Mouse (Mus musculus) hindbrain, embryonic 11.5 days (tissue): ENCODE measurements around the gene Cyp2j5. TPM values are rescaled to one million over a fixed set of nuclear protein-coding genes. Genes with fewer than 3 reads are reported as not detected.
A peak's percentile ranks its signal among the peaks of the same experiment; 100 is the strongest.

Experiments used
- ATAC-seq: fragments of 200-750 bp; cut with Nextera tagmentation; 2 replicates; pipeline ENCODE4 v1.8.0; 2017; ENCODE audit warnings: mild to moderate bottlenecking, moderate TSS enrichment, moderate library complexity; ENCODE audit not compliant: low FRiP score
- DNase-seq: peaks from one replicate; pipeline ENCODE4 v3.0.0-alpha.2; 2015; ENCODE audit warnings: low spot score
- H3K27ac ChIP-seq: fragments of 300-500 bp; sonication (generic); 2 replicates; pipeline ENCODE4 v1.5.1; 2014; ENCODE audit warnings: mild to moderate bottlenecking, low read depth, low read length
- H3K27me3 ChIP-seq: fragments of 300-500 bp; sonication (generic); 2 replicates; pipeline ENCODE4 v1.6.1; 2014; ENCODE audit warnings: mild to moderate bottlenecking, low read length, moderate library complexity, mixed read lengths; ENCODE audit not compliant: control insufficient read depth, insufficient read depth
- H3K36me3 ChIP-seq: fragments of 300-500 bp; sonication (generic); 2 replicates; pipeline ENCODE4 v1.6.1; 2014; ENCODE audit warnings: mild to moderate bottlenecking, low read length, moderate library complexity, mixed read lengths; ENCODE audit not compliant: control insufficient read depth, insufficient read depth
- H3K4me1 ChIP-seq: fragments of 300-500 bp; sonication (generic); replicated peaks from 2 replicates; pipeline ENCODE4 v1.6.1; 2014; ENCODE audit warnings: low read length, mixed read lengths; ENCODE audit not compliant: control insufficient read depth, insufficient read depth
- H3K4me2 ChIP-seq: fragments of 300-500 bp; sonication (generic); replicated peaks from 2 replicates; pipeline ENCODE4 v1.6.1; 2014; ENCODE audit warnings: mild to moderate bottlenecking, low read depth, low read length
- H3K4me3 ChIP-seq: fragments of 300-500 bp; sonication (generic); 2 replicates; pipeline ENCODE4 v1.5.1; 2014; ENCODE audit warnings: low read depth, low read length
- H3K9ac ChIP-seq: fragments of 300-500 bp; sonication (generic); 2 replicates; pipeline ENCODE4 v1.6.1; 2014; ENCODE audit warnings: low read depth, low read length
- H3K9me3 ChIP-seq: fragments of 300-500 bp; sonication (generic); 2 replicates; pipeline ENCODE4 v1.6.1; 2016; ENCODE audit warnings: low read length; ENCODE audit not compliant: control insufficient read depth
- WGBS: fragments of 180-500 bp; shearing (Covaris S2); extraction: QIAGEN DNeasy Blood & Tissue Kit; methylation state at CpG from one replicate; pipeline ENCODE4 v1.1.7; 2014; 5-methylcytosine and 5-hydroxymethylcytosine counted together
- polyA plus RNA-seq: library from polyadenylated mRNA; unstranded; fragments of >200 nt; fragmentation: Nextera tagmentation; extraction: Ambion mirVana; gene quantifications from 2 replicates; pipeline ENCODE4 v1.2.1, GENCODE M21; 2014

The Cyp2j5 gene
- polyA plus RNA-seq, result not detected in 2 replicates

GRCm38 (mm10) chr4:96663991-96664390 lies at the start of gene Cyp2j5:
TSS of gene Cyp2j5 (minus strand) at chr4:96664154.
- no peak for ATAC-seq
- 90% methylated on average over 2 of the region's 2 CpGs for WGBS
- Histone ChIP-seq H3K36me3 (no peaks in the 10 kb centered on the region), H3K9ac (no peak within 1 kb of the TSS), H3K27me3 (no peaks in the 10 kb centered on the region), H3K4me1 (no peaks in the 10 kb centered on the region), H3K4me2 (no peak within 1 kb of the TSS), H3K4me3 (no peak within 1 kb of the TSS), H3K27ac (no peak within 1 kb of the TSS), H3K9me3 (no peaks in the 10 kb centered on the region)
- no peak for DNase-seq

DNA sequence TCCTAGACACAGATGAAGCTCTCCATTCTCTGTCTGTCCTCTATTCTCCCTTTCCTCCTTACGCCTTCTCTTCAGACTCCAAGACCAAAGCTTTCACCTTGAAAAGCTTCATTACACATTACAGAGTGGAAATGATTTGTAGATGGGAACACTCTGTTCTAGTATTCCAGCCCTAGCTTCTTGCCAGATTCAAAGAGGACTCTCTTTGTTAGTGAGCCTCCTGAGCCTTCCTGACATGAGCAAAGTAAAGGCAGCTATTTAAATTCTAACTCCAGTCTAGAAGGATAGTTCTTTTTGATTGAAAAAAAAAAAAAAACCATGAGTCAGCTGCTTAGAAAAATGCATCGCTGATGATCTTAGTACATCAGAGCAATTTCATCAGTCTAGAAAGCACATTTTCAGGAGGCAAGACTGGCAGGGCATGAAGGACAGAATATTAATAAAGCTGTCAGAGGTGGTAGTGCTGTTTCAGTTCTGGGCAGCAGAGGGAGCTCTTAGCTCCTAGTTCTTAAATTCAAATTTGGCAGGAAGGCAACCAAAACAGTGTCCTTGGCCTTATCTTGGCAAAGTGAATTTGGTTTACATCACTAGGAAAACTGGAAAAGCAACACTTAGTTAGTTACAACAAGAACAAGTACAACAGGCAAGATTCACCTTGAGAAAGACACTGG lies 41.5 kb upstream of the Cyp2j5 start:
- Histone ChIP-seq H3K4me1 (no peaks in the 10 kb centered on the region), H3K36me3 (no peaks in the 10 kb centered on the region), H3K4me3 (no peak overlapping the region), H3K27ac (no peak overlapping the region), H3K27me3 (no peaks in the 10 kb centered on the region), H3K4me2 (no peak overlapping the region), H3K9me3 (no peaks in the 10 kb centered on the region), H3K9ac (no peak overlapping the region)
- 66% methylated on average over 2 of the region's 2 CpGs for WGBS
- no peak for ATAC-seq
- DNase-seq, result peak; percentile 75

GRCm38 (mm10) chr4:96698218-96698561 lies 34.2 kb upstream of the Cyp2j5 start:
- Histone ChIP-seq H3K4me1 (no peaks in the 10 kb centered on the region), H3K27ac (no peak overlapping the region), H3K27me3 (no peaks in the 10 kb centered on the region), H3K4me3 (no peak overlapping the region), H3K9me3 (no peaks in the 10 kb centered on the region), H3K36me3 (no peaks in the 10 kb centered on the region), H3K4me2 (no peak overlapping the region), H3K9ac (no peak overlapping the region)
- no peak; the same call in 1 of the 2 replicates for ATAC-seq
- DNase-seq, result no peak
- WGBS, result 73% methylated on average over 5 of the region's 5 CpGs

- H3K27me3 ChIP-seq, result no peaks in the 10 kb centered on the region
- ATAC-seq (peak; percentile 81), DNase-seq (peak; percentile 46)
- H3K9ac ChIP-seq, result no peak overlapping the region
- H3K4me3 ChIP-seq, result no peak overlapping the region
- WGBS, result 60% methylated on average over 15 of the region's 15 CpGs
- no peaks in the 10 kb centered on the region for H3K36me3 ChIP-seq
- no peak overlapping the region for H3K4me2 ChIP-seq
- H3K4me1 ChIP-seq, result no peaks in the 10 kb centered on the region
- no peak overlapping the region for H3K27ac ChIP-seq
- no peaks in the 10 kb centered on the region for H3K9me3 ChIP-seq
Observed at GRCm38 (mm10) chr4:96697511-96698217, 33.7 kb upstream of the Cyp2j5 start.

DNA sequence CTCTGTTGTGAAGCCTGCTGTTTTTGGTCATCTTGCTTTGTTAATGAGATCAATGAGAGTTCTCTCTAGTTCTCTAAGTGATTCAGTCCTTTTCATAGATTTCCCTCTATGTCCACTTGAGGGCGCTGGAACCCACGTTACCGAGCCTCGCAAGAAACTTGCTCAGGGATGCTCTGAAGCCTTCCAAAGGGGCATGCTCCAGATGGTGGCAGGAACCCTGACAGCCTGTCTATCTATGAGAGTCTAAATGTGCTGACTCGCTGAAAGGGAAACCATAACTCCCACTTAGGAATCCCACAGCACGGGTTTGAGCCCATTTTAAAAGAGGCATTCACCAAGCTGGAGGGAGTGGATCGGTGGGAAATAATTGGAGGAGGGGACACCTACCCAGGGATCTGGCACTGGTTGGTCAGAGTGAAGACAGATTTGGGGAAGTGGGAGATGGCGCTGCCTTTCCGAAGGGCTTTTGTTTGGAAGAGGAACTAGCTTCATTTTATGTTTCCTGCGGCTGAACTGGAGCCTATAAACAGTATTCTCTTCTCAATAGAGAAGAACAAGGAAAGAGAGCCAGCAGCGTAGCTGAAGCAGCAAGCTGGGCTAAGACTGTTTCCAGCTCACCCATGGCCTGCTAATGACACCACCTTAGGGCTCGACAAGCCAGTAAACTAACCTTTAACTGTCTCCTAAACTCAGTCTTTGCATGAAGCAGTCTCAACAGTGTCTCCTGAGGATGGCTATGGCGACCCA lies 32.8 kb upstream of the Cyp2j5 start:
- no peak overlapping the region for H3K4me3 ChIP-seq
- H3K9ac ChIP-seq, result no peak overlapping the region
- H3K4me2 ChIP-seq, result no peak overlapping the region
- no peak overlapping the region for H3K27ac ChIP-seq
- H3K36me3 ChIP-seq, result no peaks in the 10 kb centered on the region
- WGBS, result 44% methylated on average over 13 of the region's 13 CpGs
- DNase-seq, result peak; percentile 85
- no peaks in the 10 kb centered on the region for H3K27me3 ChIP-seq
- no peaks in the 10 kb centered on the region for H3K9me3 ChIP-seq
- peak; percentile 74 for ATAC-seq
- no peaks in the 10 kb centered on the region for H3K4me1 ChIP-seq

GRCm38 (mm10) chr4:96687358-96687803 lies 23.4 kb upstream of the Cyp2j5 start:
- Histone ChIP-seq H3K9ac (no peak overlapping the region), H3K9me3 (no peaks in the 10 kb centered on the region), H3K4me1 (no peaks in the 10 kb centered on the region), H3K4me3 (no peak overlapping the region), H3K36me3 (no peaks in the 10 kb centered on the region), H3K4me2 (no peak overlapping the region), H3K27me3 (no peaks in the 10 kb centered on the region), H3K27ac (no peak overlapping the region)
- 45% methylated on average over 2 of the region's 2 CpGs for WGBS
- DNase-seq, result no peak
- ATAC-seq, result 0 out of 2 replicates have a peak, but pooled peaks have one; percentile 37

DNA sequence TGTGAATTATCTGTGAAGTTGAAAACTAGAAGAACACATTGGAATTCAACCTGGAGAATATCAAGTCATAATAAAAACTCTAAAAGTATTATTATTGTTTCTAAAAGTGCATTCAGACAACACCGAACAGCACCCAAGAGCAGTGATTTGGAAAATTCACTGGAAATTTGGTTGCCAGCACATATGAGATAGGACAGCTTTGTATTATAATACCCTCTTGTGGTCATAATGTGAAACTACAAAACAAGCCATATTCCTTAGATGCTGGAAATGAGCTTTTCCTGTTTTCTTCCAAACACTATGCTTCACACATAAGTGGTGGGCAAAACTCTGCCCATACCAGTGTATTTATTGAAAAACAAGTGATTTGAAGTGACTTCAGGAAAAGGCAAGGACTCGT lies 19.5 kb upstream of the Cyp2j5 start:
- 58% methylated on average over 2 of the region's 2 CpGs for WGBS
- ATAC-seq (no peak), DNase-seq (no peak)
- Histone ChIP-seq H3K36me3 (no peaks in the 10 kb centered on the region), H3K27me3 (no peaks in the 10 kb centered on the region), H3K4me2 (no peak overlapping the region), H3K27ac (no peak overlapping the region), H3K9me3 (no peaks in the 10 kb centered on the region), H3K9ac (no peak overlapping the region), H3K4me3 (no peak overlapping the region), H3K4me1 (no peaks in the 10 kb centered on the region)

- DNase-seq, result no peak
- no peak overlapping the region for H3K4me3 ChIP-seq
- no peaks in the 10 kb centered on the region for H3K9me3 ChIP-seq
- no peaks in the 10 kb centered on the region for H3K36me3 ChIP-seq
- no peak overlapping the region for H3K9ac ChIP-seq
- H3K27me3 ChIP-seq, result no peaks in the 10 kb centered on the region
- H3K27ac ChIP-seq, result no peak overlapping the region
- no peaks in the 10 kb centered on the region for H3K4me1 ChIP-seq
- H3K4me2 ChIP-seq, result no peak overlapping the region
- no peak for ATAC-seq
Observed at GRCm38 (mm10) chr4:96680966-96681365, 17.0 kb upstream of the Cyp2j5 start.
